Mouse (Mus musculus) neural tube, embryonic 14.5 days (tissue): Measurements from ENCODE around the gene Pum3. TPM values are rescaled to one million over a fixed set of nuclear protein-coding genes. Genes with fewer than 3 reads are reported as not detected.

ENCODE experiments used
- ATAC-seq: fragments of 200-750 bp; cut with Nextera tagmentation; 2 replicates; pipeline ENCODE4 v1.8.0; 2017; ENCODE audit warnings: low read depth, mild to moderate bottlenecking, moderate TSS enrichment, moderate library complexity
- H3K27ac ChIP-seq: fragments of 300-500 bp; sonication (generic); 2 replicates; pipeline ENCODE4 v1.5.1; 2014; ENCODE audit warnings: low read depth, mild to moderate bottlenecking, control low read depth, low read length, moderate library complexity, mixed read lengths
- H3K27me3 ChIP-seq: fragments of 300-500 bp; sonication (generic); 2 replicates; pipeline ENCODE4 v1.6.1; 2014; ENCODE audit warnings: low read length; ENCODE audit not compliant: control insufficient read depth, insufficient read depth
- H3K36me3 ChIP-seq: fragments of 300-500 bp; sonication (generic); 2 replicates; pipeline ENCODE4 v1.6.1; 2014; ENCODE audit warnings: low read length, mixed read lengths; ENCODE audit not compliant: control insufficient read depth, insufficient read depth
- H3K4me1 ChIP-seq: fragments of 300-500 bp; sonication (generic); 2 replicates; pipeline ENCODE4 v1.6.1; 2014; ENCODE audit warnings: low read length; ENCODE audit not compliant: control insufficient read depth, insufficient read depth
- H3K4me2 ChIP-seq: fragments of 300-500 bp; sonication (generic); 2 replicates; pipeline ENCODE4 v1.6.1; 2014; ENCODE audit warnings: mild to moderate bottlenecking, low read depth, low read length, control low read depth
- H3K4me3 ChIP-seq: fragments of 300-500 bp; sonication (generic); 2 replicates; pipeline ENCODE4 v1.5.1; 2014; ENCODE audit warnings: low read depth, low read length, control low read depth, mixed read lengths
- H3K9ac ChIP-seq: fragments of 300-500 bp; sonication (generic); replicated peaks from 2 replicates; pipeline ENCODE4 v1.6.1; 2014; ENCODE audit warnings: low read depth, mild to moderate bottlenecking, control low read depth, low read length, mixed read lengths
- H3K9me3 ChIP-seq: fragments of 300-500 bp; sonication (generic); 2 replicates; pipeline ENCODE4 v1.6.1; 2016; ENCODE audit warnings: low read length; ENCODE audit not compliant: control insufficient read depth
- WGBS: fragments of 180-500 bp; shearing (Covaris S2); extraction: QIAGEN DNeasy Blood & Tissue Kit; methylation state at CpG from one replicate; pipeline ENCODE4 v1.1.7; 2014; 5-methylcytosine and 5-hydroxymethylcytosine counted together
- polyA plus RNA-seq: library from polyadenylated mRNA; unstranded; fragments of >200 nt; fragmentation: Nextera tagmentation; extraction: Ambion mirVana; gene quantifications from 2 replicates; pipeline ENCODE4 v1.2.1, GENCODE M21; 2014

Gene Pum3
- 51.2 and 57.1 TPM in 2 replicates for polyA plus RNA-seq

- Histone ChIP-seq H3K4me2 (peak within 1 kb of the TSS; percentile 75), H3K9me3 (no peaks in the 10 kb centered on the region), H3K9ac (peak within 1 kb of the TSS; percentile 59), H3K4me3 (peak within 1 kb of the TSS; percentile 76), H3K4me1 (peaks cover 9% of the 10 kb centered on the region), H3K36me3 (peaks cover 7% of the 10 kb centered on the region; the same call in 1 of the 2 replicates), H3K27ac (peak within 1 kb of the TSS; percentile 82), H3K27me3 (no peaks in the 10 kb centered on the region; the same call in 1 of the 2 replicates)
- WGBS, result 0% methylated on average over 40 of the region's 40 CpGs
- peak; percentile 97 for ATAC-seq
Observed at GRCm38 (mm10) chr19:27429745-27430251, at the start of gene Pum3. Gene Pum3, minus strand, starts transcription at chr19:27429825.

DNA sequence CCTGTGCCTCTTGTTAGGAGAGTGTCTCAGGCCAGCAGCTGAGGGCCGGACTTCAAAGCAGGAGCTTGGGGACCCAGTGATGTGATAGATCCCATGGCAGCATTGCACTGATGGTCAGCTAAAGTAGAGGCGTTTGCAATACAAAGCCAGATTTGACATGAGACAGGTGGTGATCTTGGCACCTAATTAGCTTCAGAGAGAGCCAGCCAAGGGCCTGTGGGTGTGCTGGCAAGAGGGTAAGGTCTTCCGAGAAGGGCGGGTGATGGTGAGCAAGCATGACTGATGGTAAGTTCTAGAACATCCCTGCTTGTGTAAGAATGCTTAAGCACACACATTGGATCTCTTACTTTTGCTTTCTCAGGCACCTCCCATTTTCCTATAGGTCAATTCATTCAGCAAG, 37.1 kb upstream of the Pum3 start:
- no peaks in the 10 kb centered on the region for H3K27me3 ChIP-seq
- WGBS, result 87% methylated on average over 4 of the region's 4 CpGs
- H3K4me1 ChIP-seq, result no peaks in the 10 kb centered on the region
- no peaks in the 10 kb centered on the region for H3K9me3 ChIP-seq
- H3K36me3 ChIP-seq, result no peaks in the 10 kb centered on the region
- no peak overlapping the region for H3K4me2 ChIP-seq
- no peak overlapping the region for H3K4me3 ChIP-seq
- no peak for ATAC-seq
- no peak overlapping the region for H3K9ac ChIP-seq
- no peak overlapping the region for H3K27ac ChIP-seq

DNA sequence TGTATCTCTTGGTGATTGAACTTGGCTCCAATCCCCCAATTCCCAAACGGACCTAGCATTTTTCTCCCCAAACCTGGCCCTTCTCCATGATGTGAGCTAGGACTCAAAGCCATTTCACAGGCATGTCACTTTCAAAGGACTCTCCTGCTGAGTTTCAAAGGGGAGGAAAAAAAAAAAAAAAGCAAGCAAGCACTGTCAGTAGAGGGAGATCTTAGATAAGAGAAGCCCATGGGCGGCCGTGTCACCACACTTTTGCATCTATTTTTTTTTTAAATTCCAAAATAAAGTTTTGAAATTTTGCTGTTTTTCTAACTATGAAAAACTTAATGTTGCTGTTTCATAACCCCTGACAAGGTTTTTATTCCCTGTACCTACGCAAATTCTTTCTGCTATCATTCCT, 33.0 kb upstream of the Pum3 start:
- Histone ChIP-seq H3K4me3 (no peak overlapping the region), H3K4me1 (no peaks in the 10 kb centered on the region), H3K9ac (no peak overlapping the region), H3K27me3 (no peaks in the 10 kb centered on the region), H3K27ac (no peak overlapping the region), H3K4me2 (no peak overlapping the region), H3K9me3 (no peaks in the 10 kb centered on the region), H3K36me3 (no peaks in the 10 kb centered on the region)
- 70% methylated on average over 4 of the region's 4 CpGs for WGBS
- ATAC-seq, result no peak

GRCm38 (mm10) chr19:27450458-27450857, 20.8 kb upstream of the Pum3 start:
- H3K27ac ChIP-seq, result no peak overlapping the region
- H3K9ac ChIP-seq, result no peak overlapping the region
- ATAC-seq, result peak; percentile 84
- no peaks in the 10 kb centered on the region for H3K4me1 ChIP-seq
- no peaks in the 10 kb centered on the region for H3K9me3 ChIP-seq
- no peaks in the 10 kb centered on the region for H3K36me3 ChIP-seq
- H3K4me3 ChIP-seq, result no peak overlapping the region
- H3K27me3 ChIP-seq, result no peaks in the 10 kb centered on the region
- no peak overlapping the region for H3K4me2 ChIP-seq
- WGBS, result 26% methylated on average over 4 of the region's 4 CpGs

DNA sequence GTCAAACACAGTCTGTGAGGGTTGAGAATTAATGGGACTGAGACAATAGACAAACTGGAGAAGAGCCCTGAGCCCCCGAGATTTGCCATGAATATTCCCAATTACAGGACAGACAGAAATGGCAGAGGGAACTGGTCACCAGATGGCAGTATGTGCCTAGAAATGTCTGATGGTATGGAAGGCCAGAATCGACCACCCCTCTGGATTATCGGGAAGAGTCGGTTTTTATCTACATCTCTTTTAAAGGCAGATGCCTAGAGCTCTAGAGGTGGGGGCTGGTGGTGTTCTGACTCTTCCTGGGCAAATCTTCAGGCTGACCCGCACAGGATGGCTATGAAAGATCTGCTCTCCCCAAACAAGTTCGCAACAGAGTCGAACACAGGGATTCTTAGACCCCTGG, 17.9 kb upstream of the Pum3 start:
- Histone ChIP-seq H3K36me3 (no peaks in the 10 kb centered on the region), H3K27ac (no peak overlapping the region), H3K4me2 (no peak overlapping the region), H3K4me3 (no peak overlapping the region), H3K4me1 (no peaks in the 10 kb centered on the region), H3K9me3 (no peaks in the 10 kb centered on the region), H3K9ac (no peak overlapping the region), H3K27me3 (no peaks in the 10 kb centered on the region)
- WGBS, result 23% methylated on average over 7 of the region's 7 CpGs
- ATAC-seq, result peak; percentile 75

GRCm38 (mm10) chr19:27441106-27441505, 11.5 kb upstream of the Pum3 start:
- no peaks in the 10 kb centered on the region for H3K9me3 ChIP-seq
- H3K4me1 ChIP-seq, result no peaks in the 10 kb centered on the region
- H3K36me3 ChIP-seq, result no peaks in the 10 kb centered on the region
- no peak overlapping the region for H3K9ac ChIP-seq
- H3K4me3 ChIP-seq, result no peak overlapping the region
- WGBS, result 88% methylated on average over 5 of the region's 5 CpGs
- ATAC-seq, result no peak
- H3K27me3 ChIP-seq, result no peaks in the 10 kb centered on the region
- H3K27ac ChIP-seq, result no peak overlapping the region
- H3K4me2 ChIP-seq, result no peak overlapping the region

DNA sequence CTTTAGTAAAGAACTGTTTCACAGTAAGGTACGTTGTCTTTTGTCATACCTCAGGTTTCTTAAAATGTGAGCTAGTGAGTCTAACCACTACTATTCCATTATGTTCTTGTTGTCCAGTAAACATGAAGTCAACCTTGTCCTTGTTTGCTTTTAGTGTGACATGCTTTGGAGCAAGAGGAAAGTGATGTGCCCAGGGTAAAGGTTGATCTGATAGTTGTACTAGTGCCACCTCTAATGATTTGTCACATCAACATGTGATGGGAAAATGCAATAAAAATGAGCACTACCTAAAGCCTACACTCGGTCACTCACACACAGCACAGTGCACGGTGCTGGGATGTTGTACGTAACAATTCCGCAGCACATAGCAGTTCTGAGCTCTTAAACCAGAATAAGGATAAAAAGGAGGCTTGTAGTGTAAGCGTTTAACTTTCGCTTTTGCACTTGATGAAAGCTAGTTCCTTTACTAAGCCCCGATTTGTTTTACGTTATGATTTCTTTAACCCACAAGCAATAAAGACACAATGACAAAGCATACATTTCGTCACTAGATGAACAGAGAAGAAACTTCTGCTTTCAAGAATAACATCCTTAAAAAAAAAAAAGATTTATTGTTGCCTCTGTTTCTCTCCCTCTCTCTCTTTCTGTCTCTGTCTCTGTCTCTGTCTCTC, 8.5 kb upstream of the Pum3 start:
- Histone ChIP-seq H3K4me2 (no peak overlapping the region), H3K9ac (no peak overlapping the region), H3K36me3 (no peaks in the 10 kb centered on the region), H3K4me1 (no peaks in the 10 kb centered on the region), H3K27ac (no peak overlapping the region), H3K27me3 (no peaks in the 10 kb centered on the region; the same call in 1 of the 2 replicates), H3K9me3 (no peaks in the 10 kb centered on the region), H3K4me3 (no peak overlapping the region)
- ATAC-seq, result no peak
- 86% methylated on average over 10 of the region's 10 CpGs for WGBS

- under 1% methylated on average over 10 of the region's 10 CpGs for WGBS
- Histone ChIP-seq H3K9ac (peak overlapping the region; percentile 59), H3K36me3 (peaks cover under 1% of the 10 kb centered on the region; the same call in 1 of the 2 replicates), H3K9me3 (no peaks in the 10 kb centered on the region), H3K4me1 (peaks cover 9% of the 10 kb centered on the region), H3K27ac (peak overlapping the region; percentile 82), H3K4me3 (peak overlapping the region; percentile 76), H3K27me3 (no peaks in the 10 kb centered on the region; the same call in 1 of the 2 replicates), H3K4me2 (peak overlapping the region; percentile 71)
- no peak for ATAC-seq
Observed at GRCm38 (mm10) chr19:27430406-27430805, 781 bp upstream of the Pum3 start.

DNA sequence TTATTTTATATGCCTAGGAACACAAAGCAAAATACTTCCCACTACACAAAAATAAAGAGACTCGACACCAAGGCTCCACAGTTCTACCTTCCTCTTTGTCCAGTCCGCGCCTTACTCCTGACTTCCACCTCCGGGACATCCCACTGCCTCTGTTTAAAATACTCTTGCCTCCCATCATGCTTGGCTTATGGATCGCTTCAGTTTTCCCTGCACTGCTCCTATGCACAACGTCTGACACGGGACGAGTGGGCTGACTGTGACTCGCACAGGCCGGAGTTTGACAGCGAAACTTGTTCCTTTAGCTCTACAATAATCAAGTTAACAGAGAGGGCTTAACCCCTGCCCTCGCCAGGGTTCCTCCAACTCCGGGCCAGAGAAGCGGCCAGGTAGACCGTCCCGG, 344 bp downstream of the Pum3 start:
- WGBS, result under 1% methylated on average over 16 of the region's 16 CpGs
- H3K4me2 ChIP-seq, result peak overlapping the region; percentile 75
- no peak overlapping the region for H3K27ac ChIP-seq
- peaks cover 8% of the 10 kb centered on the region; the same call in 1 of the 2 replicates for H3K36me3 ChIP-seq
- no peaks in the 10 kb centered on the region for H3K27me3 ChIP-seq
- ATAC-seq, result no peak
- peak overlapping the region; percentile 33 for H3K9ac ChIP-seq
- peaks cover 9% of the 10 kb centered on the region for H3K4me1 ChIP-seq
- H3K9me3 ChIP-seq, result no peaks in the 10 kb centered on the region
- peak overlapping the region; percentile 76 for H3K4me3 ChIP-seq
